Mouse (Mus musculus) kidney, adult 8-10 months (tissue): ENCODE measurements around the gene Zfp850.
"Not testable (repeated sequence)": the region's sequence is repeated elsewhere in the genome, so short reads cannot be mapped to it uniquely, and the experiment has no call there.

ENCODE experiments used
- DNase-seq, 2 experiments: peaks; one replicate each; pipeline ENCODE4 v3.0.0; 2022

The Zfp850 gene

GRCm38 (mm10) chr7:28013549-28014444, at the start of gene Zfp850:
TSS of gene Zfp850 (minus strand) at chr7:28014115.
- DNase-seq, result peak; percentile 53 to 71

DNA sequence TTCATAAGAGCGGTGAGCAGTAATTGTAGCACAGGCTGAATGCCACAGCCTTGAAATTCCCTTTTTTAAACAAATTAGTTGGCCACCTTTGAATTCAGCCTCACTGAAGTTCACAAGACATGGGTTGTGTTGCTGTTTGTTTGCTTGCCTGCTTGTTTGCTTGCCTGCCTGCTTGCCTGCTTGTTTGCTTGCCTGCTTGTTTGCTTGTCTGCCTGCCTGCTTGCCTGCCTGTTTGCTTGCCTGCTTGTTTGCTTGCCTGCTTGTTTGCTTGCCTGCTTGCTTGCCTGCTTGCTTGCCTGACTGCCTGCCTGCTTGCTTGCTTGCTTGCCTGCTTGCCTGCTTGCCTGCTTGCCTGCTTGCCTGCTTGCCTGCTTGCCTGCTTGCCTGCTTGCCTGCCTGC, 46.1 kb upstream of the Zfp850 start:
- no peak for DNase-seq

GRCm38 (mm10) chr7:28053046-28053930, 39.4 kb upstream of the Zfp850 start:
- peak; percentile 24 to 29 for DNase-seq

- DNase-seq, result peak in 1 of 2 experiments; percentile 8
These were observed 36.7 kb upstream of the Zfp850 start for GRCm38 (mm10) chr7:28050584-28050983.

- DNase-seq, result peak; percentile 99
These were observed 35.8 kb upstream of the Zfp850 start, which contains the start of gene Psmc4 for GRCm38 (mm10) chr7:28049476-28050409. TSS of gene Psmc4 (minus strand) at chr7:28050101.

DNA sequence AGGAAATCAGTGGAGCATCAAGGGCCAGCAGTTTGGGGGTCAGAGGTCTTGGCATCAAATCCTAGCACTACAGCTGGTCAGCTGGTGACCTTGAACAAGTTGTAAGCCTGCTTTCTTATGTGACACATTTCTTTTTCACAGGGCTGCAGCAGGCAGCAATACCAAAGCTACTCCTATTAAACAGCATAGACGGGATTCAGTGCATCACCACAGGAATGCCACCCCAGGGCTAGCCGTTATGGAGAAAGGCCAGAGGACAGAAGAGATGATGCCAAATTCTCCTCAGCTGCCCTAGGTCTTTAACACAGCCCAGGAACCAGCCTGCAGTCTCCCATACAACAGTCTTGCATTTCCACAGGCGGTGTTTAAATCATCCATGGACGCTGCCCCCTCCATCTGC, 30.6 kb upstream of the Zfp850 start:
- no peak for DNase-seq

GRCm38 (mm10) chr7:28014445-28014810, 513 bp upstream of the Zfp850 start:
- DNase-seq, result no peak

DNA sequence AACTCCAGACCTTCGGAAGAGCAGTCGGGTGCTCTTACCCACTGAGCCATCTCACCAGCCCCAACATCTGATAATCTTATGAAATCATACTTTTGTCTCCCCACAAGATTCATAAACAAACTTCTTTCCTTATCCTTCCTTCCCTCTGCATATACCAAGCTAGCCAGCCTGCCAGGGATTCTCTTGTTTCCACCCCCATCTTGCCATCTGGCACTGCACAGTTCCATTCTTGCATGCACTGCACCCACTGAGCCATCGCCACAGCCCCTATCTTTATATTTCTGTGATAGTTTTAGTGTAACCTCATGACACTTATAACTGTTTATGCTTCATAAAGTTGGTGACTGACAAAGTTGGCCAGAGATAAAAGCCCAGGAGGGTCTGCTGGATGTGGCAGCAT, 3.6 kb downstream of the Zfp850 start:
- no peak for DNase-seq

DNA sequence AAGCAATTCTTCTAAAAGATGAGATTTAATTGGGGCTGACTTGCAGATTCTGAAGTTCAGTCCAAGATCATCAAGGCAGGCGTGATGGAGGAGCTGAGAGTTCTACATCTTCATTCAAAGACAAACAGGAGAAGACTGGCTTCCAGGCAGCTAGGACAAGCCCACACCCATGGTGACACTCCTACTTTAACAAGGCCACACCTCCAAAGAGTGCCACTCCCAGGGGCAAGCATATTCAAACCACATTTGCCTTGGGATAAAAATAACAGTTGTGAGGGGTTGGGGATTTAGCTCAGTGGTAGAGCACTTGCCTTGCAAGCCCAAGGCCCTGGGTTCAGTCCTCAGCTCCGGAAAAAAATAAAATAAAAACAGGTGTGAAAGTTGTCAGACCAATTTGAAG, 31.7 kb downstream of the Zfp850 start:
- DNase-seq, result no peak

GRCm38 (mm10) chr7:27978683-27979528, 35.0 kb downstream of the Zfp850 start, which contains the start of gene Zfp780b:
TSS of gene Zfp780b (minus strand) at chr7:27979171.
- DNase-seq, result peak; percentile 61 to 75

DNA sequence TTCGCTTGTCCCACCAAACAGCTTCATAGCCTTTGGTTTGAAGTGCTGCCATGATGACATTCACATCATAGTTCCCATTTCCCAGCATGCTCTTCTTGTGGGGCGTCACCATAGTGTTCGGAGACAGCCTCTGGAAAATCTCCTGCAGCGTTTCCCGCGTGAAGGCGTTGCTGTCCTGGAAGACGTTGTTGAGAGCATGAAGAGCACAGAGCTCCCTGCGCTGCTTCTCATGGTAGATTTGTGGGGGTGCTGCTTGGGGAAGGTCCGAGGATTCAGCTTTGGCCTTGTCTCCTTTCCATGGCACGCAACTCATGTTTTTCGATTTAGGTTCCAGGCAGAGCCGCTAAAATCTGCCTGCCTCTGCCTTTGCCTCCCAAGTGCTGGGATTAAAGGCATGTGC, 64.5 kb downstream of the Zfp850 start:
- not testable (repeated sequence) for DNase-seq

GRCm38 (mm10) chr7:27941869-27942268, 72.0 kb downstream of the Zfp850 start:
- DNase-seq, result peak in 1 of 2 experiments; percentile 30
